Mouse (Mus musculus) MEL (cell line): ENCODE measurements around the gene Klhdc4. TPM values are rescaled to one million over a fixed set of nuclear protein-coding genes. Genes with fewer than 3 reads are reported as not detected.

Experiments
- DNase-seq: peaks from one replicate; pipeline ENCODE4 v3.0.0; 2011; ENCODE audit warnings: low read depth, low spot score
- H3K27ac ChIP-seq: 2 replicates; pipeline ENCODE4 v1.5.1; 2012; ENCODE audit warnings: low read depth, mild to moderate bottlenecking, control low read depth, low read length, moderate library complexity; ENCODE audit not compliant: control insufficient read depth
- H3K27me3 ChIP-seq, 2 experiments: fragments of 150-350 bp in 1 of 2; sonication (generic) in 1 of 2; 2 replicates each; pipeline ENCODE4 v1.6.1; 2012; ENCODE audit warnings: low read length in 2 of 2, mild to moderate bottlenecking in 2 of 2, improper control_type of control experiment in 1 of 2, moderate library complexity in 1 of 2; ENCODE audit not compliant: insufficient read depth in 2 of 2, control insufficient read depth in 1 of 2
- H3K36me3 ChIP-seq, 2 experiments: 2 replicates each; pipeline ENCODE4 v1.6.1; 2012 to 2014; ENCODE audit warnings: low read length in 2 of 2, improper control_type of control experiment in 1 of 2, inconsistent platforms in 1 of 2, mild to moderate bottlenecking in 1 of 2; ENCODE audit not compliant: insufficient read depth in 2 of 2, control insufficient read depth in 1 of 2
- H3K4me1 ChIP-seq, 2 experiments: fragments of 150-350 bp in 1 of 2; sonication (generic) in 1 of 2; 2 replicates each; pipeline ENCODE4 v1.6.1; 2012; ENCODE audit warnings: low read length in 2 of 2, improper control_type of control experiment in 1 of 2, mild to moderate bottlenecking in 1 of 2; ENCODE audit not compliant: insufficient read depth in 2 of 2, control insufficient read depth in 1 of 2
- H3K4me3 ChIP-seq, 2 experiments: fragments of 150-350 bp in 1 of 2; sonication (generic) in 1 of 2; 2 replicates each; pipeline ENCODE4 v1.5.1; 2012; ENCODE audit warnings: low read depth in 2 of 2, low read length in 2 of 2, mild to moderate bottlenecking in 2 of 2, moderate library complexity in 2 of 2, control low read depth in 1 of 2, improper control_type of control experiment in 1 of 2; ENCODE audit not compliant: control insufficient read depth in 1 of 2, insufficient read depth in 1 of 2
- H3K79me2 ChIP-seq: 2 replicates; pipeline ENCODE4 v1.6.1; 2012; ENCODE audit warnings: mild to moderate bottlenecking, low read length, moderate library complexity; ENCODE audit not compliant: control insufficient read depth, poor library complexity, insufficient read depth
- H3K9ac ChIP-seq: 2 replicates; pipeline ENCODE4 v1.6.1; 2012; ENCODE audit warnings: low read depth, mild to moderate bottlenecking, control low read depth, low read length, moderate library complexity; ENCODE audit not compliant: control insufficient read depth, poor library complexity, severe bottlenecking
- H3K9me3 ChIP-seq: fragments of 150-350 bp; sonication (generic); replicated peaks from 2 replicates; pipeline ENCODE4 v1.6.1; 2012; ENCODE audit warnings: mild to moderate bottlenecking, low read length, improper control_type of control experiment, moderate library complexity; ENCODE audit not compliant: insufficient read depth
- CTCF ChIP-seq, 3 experiments: IDR thresholded peaks in 2 of 3; conservative IDR thresholded peaks in 1 of 3; 2 replicates each; pipeline ENCODE4 v1.5.1; 2011 to 2012; ENCODE audit warnings: low read length in 3 of 3, low read depth in 2 of 3, mild to moderate bottlenecking in 2 of 3, improper control_type of control experiment in 1 of 3, inconsistent platforms in 1 of 3, mixed read lengths in 1 of 3, moderate library complexity in 1 of 3; ENCODE audit not compliant: control insufficient read depth in 1 of 3, insufficient read depth in 1 of 3, poor library complexity in 1 of 3, severe bottlenecking in 1 of 3
- HCFC1 ChIP-seq: IDR thresholded peaks from 2 replicates; pipeline ENCODE4 v1.6.1; 2012; ENCODE audit warnings: low read depth, mild to moderate bottlenecking, inconsistent platforms, low read length, improper control_type of control experiment, moderate library complexity
- MAFK ChIP-seq: IDR thresholded peaks from 2 replicates; pipeline ENCODE4 v1.6.1; 2011; ENCODE audit warnings: low read depth, mild to moderate bottlenecking, low read length, improper control_type of control experiment, borderline replicate concordance
- MAZ ChIP-seq: IDR thresholded peaks from 2 replicates; pipeline ENCODE4 v1.6.1; 2012; ENCODE audit warnings: low read depth, mild to moderate bottlenecking, inconsistent platforms, low read length, improper control_type of control experiment
- MEF2A ChIP-seq: IDR thresholded peaks from 2 replicates; pipeline ENCODE4 v1.6.1; 2014; ENCODE audit warnings: low read depth, mild to moderate bottlenecking, inconsistent platforms, low read length, improper control_type of control experiment; ENCODE audit not compliant: poor library complexity, insufficient replicate concordance, severe bottlenecking; ENCODE audit errors: extremely low read depth
- MXI1 ChIP-seq: IDR thresholded peaks from 2 replicates; pipeline ENCODE4 v1.6.1; 2011; ENCODE audit warnings: mild to moderate bottlenecking, low read depth, low read length, improper control_type of control experiment
- MYC ChIP-seq: IDR thresholded peaks from 2 replicates; pipeline ENCODE4 v1.6.1; 2011; ENCODE audit warnings: low read depth, mild to moderate bottlenecking, low read length, improper control_type of control experiment, moderate library complexity
- POLR2A ChIP-seq, 2 experiments: IDR thresholded peaks; 2 replicates each; pipeline ENCODE4 v1.6.1; 2011 to 2012; ENCODE audit warnings: low read length in 2 of 2, mild to moderate bottlenecking in 2 of 2, control low read depth in 1 of 2, improper control_type of control experiment in 1 of 2, low read depth in 1 of 2, moderate library complexity in 1 of 2; ENCODE audit not compliant: control insufficient read depth in 1 of 2, insufficient read depth in 1 of 2, poor library complexity in 1 of 2
- POLR2AphosphoS2 ChIP-seq: IDR thresholded peaks from 2 replicates; pipeline ENCODE4 v1.6.1; 2011; ENCODE audit warnings: low read length, improper control_type of control experiment
- POLR2AphosphoS5 ChIP-seq: IDR thresholded peaks from 2 replicates; pipeline ENCODE4 v1.6.1; 2012; ENCODE audit warnings: low read depth, borderline replicate concordance, mild to moderate bottlenecking, inconsistent platforms, low read length, moderate library complexity, mixed read lengths
- RAD21 ChIP-seq: IDR thresholded peaks from 2 replicates; pipeline ENCODE4 v1.6.1; 2011; ENCODE audit warnings: mild to moderate bottlenecking, low read depth, low read length, improper control_type of control experiment
- RCOR1 ChIP-seq: IDR thresholded peaks from 2 replicates; pipeline ENCODE4 v1.6.1; 2012; ENCODE audit warnings: low read depth, mild to moderate bottlenecking, inconsistent platforms, low read length, improper control_type of control experiment
- SIN3A ChIP-seq: IDR thresholded peaks from 2 replicates; pipeline ENCODE4 v1.6.1; 2012; ENCODE audit warnings: low read length, improper control_type of control experiment, inconsistent platforms
- SMC3 ChIP-seq: IDR thresholded peaks from 2 replicates; pipeline ENCODE4 v1.6.1; 2011; ENCODE audit warnings: low read depth, low read length, improper control_type of control experiment
- TBP ChIP-seq: IDR thresholded peaks from 2 replicates; pipeline ENCODE4 v1.8.0; 2011; ENCODE audit warnings: low read depth, low read length, improper control_type of control experiment
- ZC3H11A ChIP-seq: IDR thresholded peaks from 2 replicates; pipeline ENCODE4 v1.6.1; 2012; ENCODE audit warnings: low read depth, mild to moderate bottlenecking, inconsistent platforms, low read length, improper control_type of control experiment
- ZMIZ1 ChIP-seq: IDR thresholded peaks from 2 replicates; pipeline ENCODE4 v1.6.1; 2012; ENCODE audit warnings: low read depth, mild to moderate bottlenecking, inconsistent platforms, low read length, improper control_type of control experiment, moderate library complexity
- ZNF384 ChIP-seq: IDR thresholded peaks from 2 replicates; pipeline ENCODE4 v1.6.1; 2012; ENCODE audit warnings: low read depth, mild to moderate bottlenecking, inconsistent platforms, low read length, improper control_type of control experiment
- polyA plus RNA-seq, 2 experiments: library from polyadenylated mRNA; stranded (reverse) in 1 of 2; unstranded in 1 of 2; fragments of >175 nt in 1 of 2; fragments of >200 nt in 1 of 2; gene quantifications; 2 replicates each; pipeline versions ENCODE4 v1.2.1 to v1.2.4; 2012; ENCODE audit warnings: low replicate concordance in 2 of 2, low read depth in 1 of 2; ENCODE audit not compliant: insufficient read length in 2 of 2, insufficient read depth in 1 of 2, missing spikeins in 1 of 2
- total RNA-seq: library from RNA; depleted of rRNA; stranded (reverse); fragments of 300-350 nt; gene quantifications from 2 replicates; pipeline ENCODE4 v1.2.3, GENCODE M21; 2012

Gene Klhdc4
- total and polyA plus RNA-seq, 3 experiments = 49.8 to 65.2 TPM; not detected in 1

DNA sequence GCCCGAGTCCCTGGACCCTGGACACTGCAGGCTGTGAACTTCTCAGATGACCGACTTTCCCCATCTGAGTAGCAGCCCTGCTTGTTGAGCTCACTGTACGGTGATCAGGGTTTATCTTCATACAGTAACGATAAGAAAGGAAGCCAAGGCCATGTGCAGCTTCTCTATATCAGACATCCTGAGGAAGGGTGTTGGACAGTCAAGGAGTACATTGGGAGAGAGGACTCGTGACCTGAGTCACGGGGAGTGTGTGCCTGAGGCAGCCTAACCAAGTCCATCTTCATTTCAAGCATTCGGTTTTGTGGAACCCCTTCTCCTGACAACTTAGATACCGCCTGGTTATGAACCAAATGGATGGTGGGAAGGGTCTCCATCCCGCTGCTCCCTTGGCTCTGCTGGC, 46.1 kb upstream of the Klhdc4 start (continued):
- TF ChIP-seq RCOR1 = 0 out of 2 replicates have a peak, but pooled peaks have one; percentile 10
- TF ChIP-seq SIN3A = peak; percentile 58

DNA sequence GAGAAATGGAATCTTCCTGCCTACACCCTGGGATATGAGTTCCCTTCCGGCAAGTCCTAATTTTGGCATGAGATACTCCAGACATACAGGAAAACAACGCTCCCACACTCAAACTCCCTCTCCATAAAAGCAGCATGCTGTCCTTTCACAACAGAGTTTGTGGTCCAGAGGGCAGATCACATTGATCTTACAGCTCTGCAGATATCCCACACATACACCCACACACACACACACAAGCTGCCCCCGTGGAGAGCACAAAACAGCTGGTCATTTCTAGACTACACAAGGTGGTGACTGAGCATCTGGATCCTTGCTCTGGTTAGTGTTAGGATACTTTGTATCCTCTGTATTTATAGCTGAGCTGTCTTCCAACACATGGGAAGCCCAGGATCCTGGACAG, 45.7 kb upstream of the Klhdc4 start:
- H3K79me2 ChIP-seq = no peaks in the 10 kb centered on the region
- DNase-seq = no peak
- H3K4me3 ChIP-seq = no peak overlapping the region
- H3K4me1 ChIP-seq = peaks cover 12 to 33% of the 10 kb centered on the region in 2 experiments
- H3K36me3 ChIP-seq = peaks cover 0 to 26% of the 10 kb centered on the region in 2 experiments; a peak in 2 of 4 replicates
- no peak overlapping the region for H3K27ac ChIP-seq
- TF ChIP-seq SIN3A (no peak), MXI1 (no peak), POLR2AphosphoS5 (no peak), MEF2A (no peak), ZNF384 (no peak), SMC3 (no peak), HCFC1 (no peak), TBP (no peak), ZC3H11A (no peak), POLR2A (IDR thresholded peaks at IDR 0.05; ENCODE audit: control insufficient read depth in 1 of 2, insufficient read depth in 1 of 2, low read depth in 1 of 2, low read length in 2 of 2, poor library complexity in 1 of 2) (no peak), RAD21 (no peak), POLR2AphosphoS2 (no peak), MAZ (no peak), MYC (no peak), ZMIZ1 (no peak), MAFK (no peak)
- TF ChIP-seq, all 39 proteins: peak for 0
- Histone ChIP-seq H3K9ac (no peak overlapping the region), H3K9me3 (no peaks in the 10 kb centered on the region), H3K27me3 (no peaks in the 10 kb centered on the region)

DNA sequence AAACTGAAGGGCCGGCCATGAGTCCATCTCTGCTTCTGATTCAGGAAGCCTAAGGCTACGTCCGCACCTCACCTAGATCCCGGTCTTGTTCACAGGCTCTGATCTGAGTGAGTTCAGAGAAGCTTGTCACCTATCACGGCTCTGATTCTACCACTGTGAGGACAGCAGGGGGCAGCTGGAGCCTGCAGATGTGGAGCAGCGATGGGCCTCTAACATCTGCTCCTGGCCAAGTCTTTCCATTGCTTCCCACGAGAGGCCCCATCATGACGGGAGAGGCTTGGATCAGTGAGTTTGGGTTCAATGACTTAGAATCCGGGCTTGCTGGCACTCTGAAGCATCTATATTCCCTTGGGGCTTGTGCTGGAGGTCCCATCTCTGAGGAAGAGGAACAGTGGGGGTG, 44.7 kb upstream of the Klhdc4 start:
- H3K9me3 ChIP-seq = no peaks in the 10 kb centered on the region
- TF ChIP-seq RAD21 (peak; percentile 45), SMC3 (peak; percentile 47), HCFC1 (no peak), CTCF (IDR thresholded peaks at IDR 0.05 in 2 of 3, conservative IDR thresholded peaks at IDR 0.05 in 1 of 3; ENCODE audit: control insufficient read depth in 1 of 3, insufficient read depth in 1 of 3, low read depth in 2 of 3, low read length in 3 of 3, poor library complexity in 1 of 3, severe bottlenecking in 1 of 3) (peak; percentile 10 to 52 (median 41); a peak in 5 of 6 replicates), ZC3H11A (peak; percentile 42; the same call in 1 of the 2 replicates), MXI1 (no peak)
- TF ChIP-seq, all 39 proteins: peak for 4
- Histone ChIP-seq H3K27me3 (no peaks in the 10 kb centered on the region), H3K79me2 (no peaks in the 10 kb centered on the region), H3K4me1 (peaks cover 12 to 33% of the 10 kb centered on the region in 2 experiments), H3K36me3 (peaks cover 0 to 26% of the 10 kb centered on the region in 2 experiments; a peak in 2 of 4 replicates), H3K27ac (no peak overlapping the region), H3K4me3 (no peak overlapping the region), H3K9ac (no peak overlapping the region)
- no peak for DNase-seq
